Comparison of ENCODE assay signal across 1 mouse cellular context in the genomic region with DNA sequence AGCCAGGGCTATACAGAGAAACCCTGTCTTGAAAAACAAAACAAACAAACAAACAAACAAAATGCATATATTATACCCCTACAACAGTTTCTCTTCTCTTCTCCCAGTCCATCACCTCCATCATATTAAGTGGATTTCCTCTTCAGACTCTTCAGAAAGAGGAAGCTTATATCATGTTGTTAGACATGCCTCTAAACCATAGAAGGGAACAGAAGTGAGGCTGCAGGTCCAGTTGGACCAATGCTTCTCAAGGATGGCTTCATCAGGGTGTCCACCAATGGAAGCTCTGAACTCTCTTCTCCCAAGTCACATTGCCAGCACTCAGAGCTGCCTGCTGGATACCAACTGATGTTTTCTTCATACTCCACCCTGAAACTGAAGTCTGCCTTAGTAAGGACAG. TPM values are rescaled to one million over a fixed set of nuclear protein-coding genes. Genes with fewer than 3 reads are reported as not detected.
"Had no signal": no experiment of that assay in that cellular context is flagged by ENCODE, and none has a peak within 500 bp of the region (broad histone marks: within the 10 kb centered on the region; RNA-seq: fewer than 3 reads in every experiment).

No protein-coding gene starts in this region.

RNA-seq across cellular contexts. Expression of gene Klhl33, which starts 8.0 kb away (rescaled TPM):
- total RNA-seq: megakaryocyte-erythroid progenitor cell, adult 5-6 weeks had no signal
